Mouse (Mus musculus) lung, postnatal 0 days (tissue): ENCODE measurements around the gene Pabpn1.

Source experiments
- CTCF ChIP-seq: IDR thresholded peaks from 2 replicates; pipeline ENCODE4 v1.5.1; 2016; ENCODE audit warnings: antibody characterized with exemption, mild to moderate bottlenecking
- EP300 ChIP-seq: IDR thresholded peaks from 2 replicates; pipeline ENCODE4 v1.6.1; 2016; ENCODE audit warnings: antibody characterized with exemption, mild to moderate bottlenecking, control low read depth

GRCm38 (mm10) chr14:54903641-54904040, 11.3 kb downstream of the Pabpn1 start:
- TF ChIP-seq CTCF (no peak), EP300 (no peak)
